Mouse (Mus musculus) heart, adult 2 months (tissue): Measurements from ENCODE around the gene Arf1.

Experiments
- CTCF ChIP-seq: fragments of 200-600 bp; IDR thresholded peaks from 2 replicates; pipeline ENCODE4 v1.8.1; 2022; ENCODE audit warnings: antibody characterized with exemption, mild to moderate bottlenecking, moderate library complexity
- EP300 ChIP-seq: fragments of 200-500 bp; IDR thresholded peaks from 2 replicates; pipeline ENCODE4 v1.6.1; 2011; ENCODE audit warnings: low read depth, low read length, control low read depth; ENCODE audit not compliant: insufficient read depth
- POLR2A ChIP-seq: fragments of 200-500 bp; IDR thresholded peaks from 2 replicates; pipeline ENCODE4 v1.6.1; 2011; ENCODE audit warnings: mild to moderate bottlenecking, low read depth, low read length, control low read depth; ENCODE audit not compliant: insufficient read depth

- no peak for TF ChIP-seq POLR2A
- TF ChIP-seq CTCF = no peak; the same call in 1 of the 2 replicates
- no peak for TF ChIP-seq EP300
Measured at GRCm38 (mm10) chr11:59182864-59183331, 45.2 kb downstream of the Arf1 start, which contains the start of gene Gjc2.
